Mouse (Mus musculus): ENCODE measurements around the gene Sbno2. TPM values are rescaled to one million over a fixed set of nuclear protein-coding genes. Genes with fewer than 3 reads are reported as not detected.

Gene Sbno2
- polyA plus RNA-seq, 1 experiment from 2014 or later = 16.1 TPM

GRCm38 (mm10) chr10:80024229-80025043, 80.9 kb downstream of the Sbno2 start:
- Histone ChIP-seq H3K27me3 (ENCODE audit: insufficient read depth, low read length) (no peaks in the 10 kb centered on the region), H3K27ac (ENCODE audit: low read length) (no peak overlapping the region), H3K9ac (replicated peaks; ENCODE audit: low read length) (no peak overlapping the region), H3K4me2 (replicated peaks; ENCODE audit: low read depth, low read length) (no peak overlapping the region), H3K4me3 (ENCODE audit: low read length) (no peak overlapping the region), H3K4me1 (ENCODE audit: insufficient read depth, low read length) (peaks cover 6% of the 10 kb centered on the region; the same call in 1 of the 2 replicates), H3K9me3 (ENCODE audit: low read length) (no peaks in the 10 kb centered on the region), H3K36me3 (ENCODE audit: insufficient read depth, low read length) (no peaks in the 10 kb centered on the region)
- ATAC-seq (ENCODE audit: low FRiP score, low TSS enrichment) = no peak
- WGBS = 78% methylated on average over 15 of the region's 15 CpGs

DNA sequence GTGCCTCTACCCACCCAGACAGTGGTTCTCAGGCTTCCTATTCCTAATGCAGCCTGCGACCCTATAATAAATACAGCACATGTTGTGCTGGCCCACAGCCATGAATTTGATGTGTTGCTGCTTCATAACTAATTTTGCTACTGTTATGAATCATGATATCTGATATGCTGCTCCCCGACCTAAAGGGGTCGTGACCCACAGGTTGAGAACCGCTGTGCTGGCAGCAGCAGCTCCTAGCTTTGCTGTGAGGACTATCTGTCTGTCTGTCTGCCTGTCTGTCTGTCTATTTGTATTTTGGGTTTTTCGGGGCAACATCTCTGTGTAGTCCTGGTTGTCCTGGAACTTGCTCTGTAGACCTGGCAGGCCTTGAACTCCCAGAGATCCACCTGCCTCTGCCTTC, 81.6 kb downstream of the Sbno2 start:
- ATAC-seq (ENCODE audit: low FRiP score, low TSS enrichment) = no peak
- no peak overlapping the region for H3K4me3 ChIP-seq (ENCODE audit: low read length)
- H3K27ac ChIP-seq (ENCODE audit: low read length) = no peak overlapping the region
- no peaks in the 10 kb centered on the region for H3K27me3 ChIP-seq (ENCODE audit: insufficient read depth, low read length)
- H3K36me3 ChIP-seq (ENCODE audit: insufficient read depth, low read length) = no peaks in the 10 kb centered on the region
- H3K9ac ChIP-seq (replicated peaks; ENCODE audit: low read length) = no peak overlapping the region
- H3K9me3 ChIP-seq (ENCODE audit: low read length) = no peaks in the 10 kb centered on the region
- H3K4me1 ChIP-seq (ENCODE audit: insufficient read depth, low read length) = peaks cover 12% of the 10 kb centered on the region
- no peak overlapping the region for H3K4me2 ChIP-seq (replicated peaks; ENCODE audit: low read depth, low read length)
- 76% methylated on average over 5 of the region's 5 CpGs for WGBS

DNA sequence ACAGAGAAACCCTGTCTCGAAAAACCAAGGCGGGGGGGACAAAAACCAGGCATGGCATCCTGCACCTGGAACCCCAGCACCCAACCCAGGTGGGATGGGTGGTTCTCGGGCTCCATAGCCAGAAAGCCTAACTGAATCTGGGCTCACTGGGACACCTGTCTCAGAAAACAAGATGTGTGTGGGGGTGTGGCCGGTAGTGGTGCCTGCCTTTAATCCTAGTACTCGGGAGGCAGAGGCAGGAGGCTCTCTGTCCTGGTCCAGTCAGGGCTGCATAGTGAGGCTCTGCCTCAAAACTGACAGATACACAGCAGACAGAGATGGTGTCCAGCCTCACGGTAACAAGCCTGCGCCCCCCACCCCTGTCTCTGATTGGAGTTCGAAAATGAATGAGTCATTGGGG, 82.6 kb downstream of the Sbno2 start:
- no peak overlapping the region for H3K9ac ChIP-seq (replicated peaks; ENCODE audit: low read length)
- H3K4me3 ChIP-seq (ENCODE audit: low read length) = no peak overlapping the region
- no peaks in the 10 kb centered on the region for H3K27me3 ChIP-seq (ENCODE audit: insufficient read depth, low read length)
- 94% methylated on average over 8 of the region's 8 CpGs for WGBS
- ATAC-seq (ENCODE audit: low FRiP score, low TSS enrichment) = no peak
- H3K27ac ChIP-seq (ENCODE audit: low read length) = no peak overlapping the region
- H3K4me2 ChIP-seq (replicated peaks; ENCODE audit: low read depth, low read length) = no peak overlapping the region
- no peaks in the 10 kb centered on the region for H3K36me3 ChIP-seq (ENCODE audit: insufficient read depth, low read length)
- H3K4me1 ChIP-seq (ENCODE audit: insufficient read depth, low read length) = peaks cover 16% of the 10 kb centered on the region
- no peaks in the 10 kb centered on the region for H3K9me3 ChIP-seq (ENCODE audit: low read length)

DNA sequence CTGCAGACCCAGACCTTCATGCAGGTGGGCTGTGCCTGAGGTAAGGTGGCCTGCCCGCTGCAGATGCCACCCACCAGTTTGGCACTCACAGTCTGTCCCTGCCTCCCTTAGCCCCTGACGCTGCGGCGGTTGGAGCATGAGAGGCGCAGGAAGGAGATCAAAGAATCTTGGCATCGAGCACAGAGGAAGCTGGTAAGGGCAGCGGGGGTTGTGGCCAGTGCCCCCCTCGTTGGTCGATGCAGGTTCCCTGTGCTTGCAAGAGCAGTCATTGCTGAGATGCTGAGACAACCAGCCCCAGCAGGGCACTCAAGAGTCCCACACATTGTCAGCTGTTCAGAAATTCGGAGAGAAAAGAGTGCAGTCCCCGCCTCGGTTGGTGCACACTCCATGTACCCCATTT, 83.2 kb downstream of the Sbno2 start:
- Histone ChIP-seq H3K27ac (ENCODE audit: low read length) (no peak overlapping the region), H3K4me3 (ENCODE audit: low read length) (no peak overlapping the region), H3K9ac (replicated peaks; ENCODE audit: low read length) (no peak overlapping the region), H3K4me2 (replicated peaks; ENCODE audit: low read depth, low read length) (no peak overlapping the region), H3K27me3 (ENCODE audit: insufficient read depth, low read length) (no peaks in the 10 kb centered on the region), H3K9me3 (ENCODE audit: low read length) (no peaks in the 10 kb centered on the region), H3K36me3 (ENCODE audit: insufficient read depth, low read length) (no peaks in the 10 kb centered on the region), H3K4me1 (ENCODE audit: insufficient read depth, low read length) (peaks cover 16% of the 10 kb centered on the region)
- WGBS = 90% methylated on average over 12 of the region's 12 CpGs
- ATAC-seq (ENCODE audit: low FRiP score, low TSS enrichment) = no peak

- ATAC-seq (ENCODE audit: low FRiP score, low TSS enrichment) = no peak
- H3K4me2 ChIP-seq (replicated peaks; ENCODE audit: low read depth, low read length) = no peak overlapping the region
- no peaks in the 10 kb centered on the region for H3K27me3 ChIP-seq (ENCODE audit: insufficient read depth, low read length)
- H3K9me3 ChIP-seq (ENCODE audit: low read length) = no peaks in the 10 kb centered on the region
- WGBS = 83% methylated on average over 11 of the region's 13 CpGs
- H3K4me3 ChIP-seq (ENCODE audit: low read length) = no peak overlapping the region
- peaks cover 16% of the 10 kb centered on the region for H3K4me1 ChIP-seq (ENCODE audit: insufficient read depth, low read length)
- H3K27ac ChIP-seq (ENCODE audit: low read length) = no peak overlapping the region
- H3K9ac ChIP-seq (replicated peaks; ENCODE audit: low read length) = no peak overlapping the region
- H3K36me3 ChIP-seq (ENCODE audit: insufficient read depth, low read length) = no peaks in the 10 kb centered on the region
These were observed 84.1 kb downstream of the Sbno2 start for GRCm38 (mm10) chr10:80021320-80021641.

DNA sequence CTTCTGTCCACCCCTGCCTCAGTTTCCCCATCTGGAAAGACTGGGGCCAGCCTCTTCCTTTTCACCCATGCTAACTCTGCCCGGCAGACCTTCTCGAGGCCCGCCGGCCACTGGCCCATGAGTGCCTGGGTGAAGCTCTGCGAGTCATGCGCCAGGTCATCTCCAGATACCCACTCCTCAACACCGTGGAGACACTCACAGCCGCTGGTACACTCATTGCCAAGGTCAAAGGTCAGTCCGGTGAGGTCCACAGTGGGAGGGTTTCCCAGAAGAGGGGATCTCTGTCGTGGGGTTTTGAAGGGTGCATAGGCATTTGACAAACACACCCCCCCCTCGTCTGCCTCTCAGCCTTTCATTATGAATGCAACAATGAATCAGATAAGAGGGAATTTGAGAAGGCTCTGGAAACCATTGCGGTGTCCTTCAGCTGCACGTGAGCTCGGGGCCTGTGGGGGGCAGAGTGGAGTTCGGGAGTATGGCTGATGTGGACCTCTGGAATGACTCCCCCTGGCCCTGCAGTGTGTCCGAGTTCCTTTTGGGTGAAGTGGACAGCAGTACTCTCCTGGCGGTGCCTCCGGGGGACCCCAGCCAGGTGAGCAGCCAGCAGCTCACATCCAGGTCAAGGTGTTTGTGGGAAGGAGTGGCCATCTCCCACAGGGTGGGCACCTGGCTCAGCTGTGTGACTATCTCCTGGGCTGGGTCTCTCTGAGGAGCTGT, 84.6 kb downstream of the Sbno2 start:
- Histone ChIP-seq H3K4me1 (ENCODE audit: insufficient read depth, low read length) (peaks cover 16% of the 10 kb centered on the region), H3K36me3 (ENCODE audit: insufficient read depth, low read length) (no peaks in the 10 kb centered on the region), H3K9ac (replicated peaks; ENCODE audit: low read length) (no peak overlapping the region; the same call in 1 of the 2 replicates), H3K27me3 (ENCODE audit: insufficient read depth, low read length) (0 out of 2 replicates have a peak, but pooled peaks cover 3% of the 10 kb centered on the region), H3K4me2 (replicated peaks; ENCODE audit: low read depth, low read length) (peak overlapping the region; percentile 49), H3K27ac (ENCODE audit: low read length) (no peak overlapping the region), H3K4me3 (ENCODE audit: low read length) (peak overlapping the region; percentile 41), H3K9me3 (ENCODE audit: low read length) (no peaks in the 10 kb centered on the region)
- WGBS = 81% methylated on average over 18 of the region's 18 CpGs
- no peak for ATAC-seq (ENCODE audit: low FRiP score, low TSS enrichment)

DNA sequence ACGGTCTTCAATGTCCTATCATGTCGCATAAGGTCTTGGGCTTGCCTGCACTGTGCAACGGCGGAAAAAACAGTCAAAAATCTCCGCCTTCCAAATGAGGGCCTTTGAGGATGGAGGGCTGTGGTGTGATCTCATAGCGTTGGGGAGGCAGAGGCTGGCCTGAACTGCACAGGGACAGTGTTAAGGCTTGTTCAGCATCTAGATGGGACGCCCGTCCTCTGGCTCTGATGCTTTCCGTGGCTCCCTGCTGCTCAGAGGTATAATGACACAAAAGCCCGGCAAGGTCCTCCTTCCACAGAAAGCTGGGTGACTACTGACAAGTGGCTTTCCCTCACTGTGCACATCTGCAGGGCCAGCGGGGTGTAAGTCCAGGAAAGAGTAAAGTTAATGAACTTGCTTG, 85.2 kb downstream of the Sbno2 start:
- Histone ChIP-seq H3K36me3 (ENCODE audit: insufficient read depth, low read length) (no peaks in the 10 kb centered on the region), H3K4me2 (replicated peaks; ENCODE audit: low read depth, low read length) (peak overlapping the region; percentile 49), H3K27ac (ENCODE audit: low read length) (peak overlapping the region; percentile 71; the same call in 1 of the 2 replicates), H3K4me1 (ENCODE audit: insufficient read depth, low read length) (peaks cover 16% of the 10 kb centered on the region), H3K4me3 (ENCODE audit: low read length) (peak overlapping the region; percentile 41), H3K9me3 (ENCODE audit: low read length) (no peaks in the 10 kb centered on the region), H3K27me3 (ENCODE audit: insufficient read depth, low read length) (peaks cover 9% of the 10 kb centered on the region; the same call in 1 of the 2 replicates), H3K9ac (replicated peaks; ENCODE audit: low read length) (peak overlapping the region; percentile 48)
- ATAC-seq (ENCODE audit: low FRiP score, low TSS enrichment) = no peak
- WGBS = 39% methylated on average over 11 of the region's 11 CpGs

DNA sequence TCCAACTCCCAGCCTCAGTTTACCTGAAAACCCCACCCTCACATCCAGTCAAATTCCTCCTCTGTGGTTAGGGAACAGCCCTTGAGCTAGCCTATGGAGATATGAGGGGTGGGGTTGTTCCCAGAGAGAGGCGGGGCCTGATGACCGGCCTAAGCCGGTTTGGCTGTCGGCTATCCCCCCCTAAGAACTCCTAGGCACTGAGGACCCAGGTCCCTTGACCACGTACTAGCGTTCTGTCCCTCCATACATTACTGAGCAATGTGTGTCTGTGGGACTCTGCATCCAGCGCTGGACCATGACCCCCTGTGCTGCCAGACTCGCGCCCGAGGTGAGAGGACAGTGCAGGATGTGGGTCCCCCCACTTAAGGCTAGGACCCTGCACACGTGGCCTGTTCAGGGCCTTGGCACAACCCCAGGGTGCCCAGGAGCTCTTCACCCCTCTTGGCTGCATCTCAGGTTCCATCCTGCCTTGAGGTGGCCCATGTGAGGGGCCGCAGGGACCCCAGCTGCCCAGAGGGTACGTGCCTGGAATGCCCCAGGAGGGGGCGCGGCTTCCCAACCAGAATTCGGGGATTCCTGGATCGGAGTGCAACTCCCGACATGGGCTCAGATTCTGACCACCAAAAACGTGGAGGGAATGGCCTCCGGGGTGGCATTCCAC, 85.8 kb downstream of the Sbno2 start:
- 10% methylated on average over 20 of the region's 20 CpGs for WGBS
- peak; percentile 69; the same call in 1 of the 2 replicates for ATAC-seq (ENCODE audit: low FRiP score, low TSS enrichment)
- Histone ChIP-seq H3K27ac (ENCODE audit: low read length) (peak overlapping the region; percentile 71), H3K4me2 (replicated peaks; ENCODE audit: low read depth, low read length) (peak overlapping the region; percentile 49), H3K27me3 (ENCODE audit: insufficient read depth, low read length) (peaks cover 15% of the 10 kb centered on the region), H3K9me3 (ENCODE audit: low read length) (no peaks in the 10 kb centered on the region), H3K4me3 (ENCODE audit: low read length) (peak overlapping the region; percentile 41), H3K36me3 (ENCODE audit: insufficient read depth, low read length) (no peaks in the 10 kb centered on the region), H3K9ac (replicated peaks; ENCODE audit: low read length) (peak overlapping the region; percentile 48), H3K4me1 (ENCODE audit: insufficient read depth, low read length) (peaks cover 16% of the 10 kb centered on the region)

- peak overlapping the region; percentile 49 for H3K4me2 ChIP-seq (replicated peaks; ENCODE audit: low read depth, low read length)
- no peaks in the 10 kb centered on the region for H3K36me3 ChIP-seq (ENCODE audit: insufficient read depth, low read length)
- H3K27me3 ChIP-seq (ENCODE audit: insufficient read depth, low read length) = peaks cover 23% of the 10 kb centered on the region
- H3K4me3 ChIP-seq (ENCODE audit: low read length) = peak overlapping the region; percentile 41
- H3K9ac ChIP-seq (replicated peaks; ENCODE audit: low read length) = peak overlapping the region; percentile 48
- peaks cover 19% of the 10 kb centered on the region for H3K4me1 ChIP-seq (ENCODE audit: insufficient read depth, low read length)
- 5% methylated on average over 12 of the region's 15 CpGs for WGBS
- no peaks in the 10 kb centered on the region for H3K9me3 ChIP-seq (ENCODE audit: low read length)
- peak; percentile 67 for ATAC-seq (ENCODE audit: low FRiP score, low TSS enrichment)
- H3K27ac ChIP-seq (ENCODE audit: low read length) = peak overlapping the region; percentile 71
These were observed 86.6 kb downstream of the Sbno2 start for GRCm38 (mm10) chr10:80018739-80019297.

Measured in kidney, embryonic 16.5 days (tissue).